Mouse (Mus musculus) spleen, adult 2 months (tissue): ENCODE measurements at regions not wholly inside any gene's neighbourhood (a gene's known extent, or its start where the extent isn't known, plus 50 kb on each side); places are given as distances from the start of the nearest gene placed in this dataset.

Source experiments
- DNase-seq, 2 experiments: peaks; one replicate each; pipeline versions ENCODE4 v3.0.0 to v3.0.0-alpha.2; 2012 to 2021; ENCODE audit warnings: low spot score in 2 of 2, low read depth in 1 of 2
- H3K27ac ChIP-seq: fragments of 200-500 bp; 2 replicates; pipeline ENCODE4 v1.5.1; 2012; ENCODE audit warnings: low read length, inconsistent platforms; ENCODE audit not compliant: insufficient read depth
- H3K27me3 ChIP-seq: fragments of 200-500 bp; 2 replicates; pipeline ENCODE4 v1.6.1; 2012; ENCODE audit warnings: mild to moderate bottlenecking, moderate library complexity, low read length, inconsistent platforms; ENCODE audit not compliant: control insufficient read depth, insufficient read depth
- H3K36me3 ChIP-seq: fragments of 200-500 bp; 2 replicates; pipeline ENCODE4 v1.6.1; 2012; ENCODE audit warnings: mild to moderate bottlenecking, low read length, inconsistent platforms; ENCODE audit not compliant: control insufficient read depth, insufficient read depth
- H3K4me1 ChIP-seq: fragments of 200-500 bp; 2 replicates; pipeline ENCODE4 v1.6.1; 2011; ENCODE audit warnings: inconsistent platforms; ENCODE audit not compliant: control insufficient read depth, insufficient read depth, insufficient read length
- H3K4me3 ChIP-seq: fragments of 200-500 bp; 2 replicates; pipeline ENCODE4 v1.5.1; 2011; ENCODE audit warnings: mild to moderate bottlenecking, inconsistent platforms; ENCODE audit not compliant: insufficient read depth, insufficient read length; ENCODE audit errors: extremely low read depth
- CTCF ChIP-seq: fragments of 200-500 bp; IDR thresholded peaks from 2 replicates; pipeline ENCODE4 v1.5.1; 2011; ENCODE audit warnings: mild to moderate bottlenecking, inconsistent platforms; ENCODE audit not compliant: insufficient read depth, insufficient read length, insufficient replicate concordance; ENCODE audit errors: extremely low read depth
- POLR2A ChIP-seq: fragments of 200-500 bp; IDR thresholded peaks from 2 replicates; pipeline ENCODE4 v1.6.1; 2011; ENCODE audit warnings: low read depth, low read length, inconsistent platforms
- WGBS: fragments of 180-500 bp; shearing (Covaris S2); methylation state at CpG from one replicate; pipeline ENCODE4 v1.1.7; 2018; 5-methylcytosine and 5-hydroxymethylcytosine counted together

DNA sequence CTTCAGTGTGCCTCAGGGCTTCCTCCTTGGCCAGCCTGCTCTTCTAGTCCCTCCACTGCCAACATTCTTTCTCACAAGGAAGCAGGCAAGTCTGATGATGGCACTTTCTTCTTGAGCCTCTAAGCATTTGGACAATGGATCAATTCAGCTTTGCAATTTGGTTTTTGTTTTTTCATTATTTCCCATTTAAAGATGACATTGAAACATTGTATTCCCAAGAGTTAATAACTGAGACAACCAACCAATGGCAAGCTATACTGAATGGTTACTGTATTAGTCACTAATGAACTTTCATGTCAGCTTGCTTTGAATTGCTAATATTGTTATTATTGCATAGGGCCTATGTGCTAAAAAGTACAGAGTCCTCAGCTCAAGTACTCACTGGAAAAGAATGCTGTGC is 89.5 kb upstream of the Ogfrl1 start:
- no peak for TF ChIP-seq POLR2A
- TF ChIP-seq CTCF, result no peak
- DNase-seq, result no peak
- no peaks in the 10 kb centered on the region for H3K36me3 ChIP-seq
- no peaks in the 10 kb centered on the region for H3K27me3 ChIP-seq
- H3K4me1 ChIP-seq, result no peaks in the 10 kb centered on the region
- no peak overlapping the region for H3K27ac ChIP-seq
- H3K4me3 ChIP-seq, result no peak overlapping the region

DNA sequence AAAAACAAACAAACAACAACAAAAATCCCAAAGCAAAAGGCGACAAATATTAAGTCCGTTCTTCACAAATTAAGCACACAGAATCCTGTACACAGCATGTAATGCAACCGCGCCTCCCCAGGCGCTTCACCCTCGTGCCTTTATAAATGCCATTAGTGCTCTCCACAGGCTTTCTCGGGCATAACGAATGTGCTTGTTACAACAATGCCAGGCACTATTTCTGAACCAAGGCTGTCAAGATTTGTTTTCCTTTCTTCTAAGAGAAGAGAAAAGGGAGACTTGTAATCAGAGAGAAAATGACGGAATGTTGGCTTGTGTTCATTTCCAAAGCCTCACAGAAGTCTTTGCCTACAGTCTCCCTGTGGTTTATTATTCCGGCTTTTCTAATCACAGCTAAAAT is 93.1 kb upstream of the Ogfrl1 start:
- Histone ChIP-seq H3K36me3 (no peaks in the 10 kb centered on the region), H3K27ac (no peak overlapping the region), H3K27me3 (no peaks in the 10 kb centered on the region), H3K4me3 (no peak overlapping the region), H3K4me1 (no peaks in the 10 kb centered on the region)
- 86% methylated on average over 10 of the region's 10 CpGs for whole genome bisulfite sequencing
- no peak for DNase-seq
- no peak for TF ChIP-seq POLR2A
- no peak for TF ChIP-seq CTCF

DNA sequence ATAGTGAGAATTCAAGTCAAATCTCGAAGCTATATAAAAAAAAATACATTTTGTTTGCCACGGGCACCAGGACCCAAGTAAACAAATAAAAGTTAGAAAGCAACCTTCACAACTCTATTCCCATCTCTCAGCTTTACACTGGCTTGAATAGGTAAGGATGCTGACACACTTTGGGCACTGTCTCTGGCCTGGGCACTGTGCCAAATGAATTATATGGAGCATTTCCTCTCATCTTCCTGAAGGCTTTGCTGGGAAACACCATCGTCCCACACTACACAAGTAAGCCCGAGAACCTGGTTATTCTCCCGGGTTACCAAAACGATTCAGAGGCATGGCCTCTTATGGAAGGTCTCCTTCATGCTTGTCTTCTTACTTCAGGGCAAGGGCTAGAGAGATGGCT is 93.5 kb upstream of the Ogfrl1 start:
- Histone ChIP-seq H3K4me1 (no peaks in the 10 kb centered on the region), H3K4me3 (no peak overlapping the region), H3K27me3 (no peaks in the 10 kb centered on the region), H3K27ac (no peak overlapping the region), H3K36me3 (no peaks in the 10 kb centered on the region)
- TF ChIP-seq CTCF (no peak), POLR2A (no peak)
- WGBS, result 71% methylated on average over 6 of the region's 6 CpGs
- no peak for DNase-seq

DNA sequence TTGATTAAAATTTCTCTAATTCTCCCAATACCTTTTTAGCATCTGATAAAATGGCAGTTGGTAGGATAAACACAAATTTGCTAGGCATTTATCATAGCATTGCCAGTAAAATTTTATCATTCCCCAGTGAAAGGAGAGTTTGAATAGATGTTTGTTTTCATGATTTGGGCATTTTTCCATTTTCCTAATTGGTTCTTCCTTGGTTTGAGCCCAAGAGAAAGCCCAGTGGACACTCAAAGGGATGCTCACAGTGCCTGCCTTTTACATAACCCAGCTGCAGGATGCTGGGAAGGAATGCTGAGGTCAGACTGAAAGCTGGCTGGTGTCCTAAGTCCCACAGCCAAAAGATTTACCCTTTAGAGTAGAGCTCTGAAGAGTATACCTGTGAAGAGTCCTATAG is 95.4 kb upstream of the Ogfrl1 start:
- no peak overlapping the region for H3K4me3 ChIP-seq
- DNase-seq, result no peak
- no peak overlapping the region for H3K27ac ChIP-seq
- no peak for TF ChIP-seq CTCF
- TF ChIP-seq POLR2A, result no peak
- H3K36me3 ChIP-seq, result no peaks in the 10 kb centered on the region
- H3K4me1 ChIP-seq, result no peaks in the 10 kb centered on the region
- no peaks in the 10 kb centered on the region for H3K27me3 ChIP-seq

DNA sequence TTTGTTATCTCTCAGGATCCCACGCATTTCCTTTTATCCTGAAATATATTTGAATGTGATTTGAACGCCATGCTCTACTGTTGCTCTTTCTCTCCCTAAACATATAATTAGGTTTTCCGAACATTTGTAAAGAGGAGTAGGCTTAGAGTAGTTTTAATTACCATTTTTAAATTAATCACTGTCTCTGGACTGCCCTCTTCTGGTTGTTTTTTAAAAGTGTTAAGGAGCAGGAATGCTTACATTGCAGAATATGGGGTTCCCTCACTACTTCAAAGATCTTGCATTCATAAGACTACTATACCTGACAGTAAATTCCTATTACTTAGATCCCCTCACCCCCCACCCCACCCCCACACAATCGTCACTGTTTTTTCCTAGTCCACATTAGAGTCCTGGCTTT is 97.8 kb upstream of the Ogfrl1 start:
- H3K27me3 ChIP-seq, result no peaks in the 10 kb centered on the region
- no peak overlapping the region for H3K4me3 ChIP-seq
- WGBS, result 57% methylated on average over 4 of the region's 4 CpGs
- no peak for DNase-seq
- H3K27ac ChIP-seq, result no peak overlapping the region
- H3K36me3 ChIP-seq, result no peaks in the 10 kb centered on the region
- TF ChIP-seq POLR2A, result no peak
- H3K4me1 ChIP-seq, result no peaks in the 10 kb centered on the region

DNA sequence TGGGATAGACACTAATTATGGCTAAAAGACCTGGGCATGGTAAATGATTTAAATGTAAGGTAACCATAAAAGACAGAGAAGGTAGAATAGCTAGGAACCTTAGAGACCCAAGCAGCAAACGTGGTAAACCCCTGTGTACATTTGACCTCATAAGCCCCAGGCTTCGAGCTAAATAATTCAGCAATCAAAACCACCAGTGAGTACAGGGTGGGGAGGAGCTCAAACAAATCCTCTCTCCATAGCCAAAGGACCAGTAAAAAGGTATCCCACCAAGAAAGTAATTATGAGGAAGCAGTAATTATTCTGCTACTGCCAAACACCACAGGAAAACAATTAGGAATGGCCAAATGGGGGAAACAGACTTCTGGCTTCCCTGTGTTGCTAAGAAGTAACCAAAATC is 122.5 kb upstream of the Ogfrl1 start:
- no peaks in the 10 kb centered on the region for H3K27me3 ChIP-seq
- H3K27ac ChIP-seq, result no peak overlapping the region
- no peak for TF ChIP-seq CTCF
- no peak for TF ChIP-seq POLR2A
- H3K4me3 ChIP-seq, result no peak overlapping the region
- 77% methylated on average over 2 of the region's 2 CpGs for WGBS
- no peaks in the 10 kb centered on the region for H3K4me1 ChIP-seq
- DNase-seq, result no peak
- no peaks in the 10 kb centered on the region for H3K36me3 ChIP-seq

DNA sequence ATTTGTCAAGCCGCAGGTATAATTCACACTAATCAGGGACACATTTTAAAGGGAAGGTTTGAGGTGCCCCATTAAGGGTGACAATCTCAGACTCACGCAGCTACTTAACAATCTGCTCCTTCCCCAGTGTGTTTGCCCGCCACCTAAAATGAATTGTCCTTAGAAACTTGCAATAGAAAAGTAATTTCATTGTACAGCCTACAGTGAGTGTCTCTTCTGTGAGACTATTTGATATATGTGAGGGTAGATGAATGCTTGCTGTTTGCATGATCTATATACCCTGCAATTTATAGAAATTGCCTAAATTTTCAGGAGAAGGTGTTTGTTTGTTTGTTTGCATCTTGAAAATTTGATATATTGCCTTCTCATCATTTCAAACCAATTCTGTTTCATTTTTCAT is 135.1 kb upstream of the Ogfrl1 start:
- no peaks in the 10 kb centered on the region for H3K27me3 ChIP-seq
- H3K27ac ChIP-seq, result no peak overlapping the region
- H3K4me3 ChIP-seq, result no peak overlapping the region
- no peaks in the 10 kb centered on the region for H3K4me1 ChIP-seq
- no peak for DNase-seq
- TF ChIP-seq CTCF (no peak), POLR2A (no peak)
- no peaks in the 10 kb centered on the region for H3K36me3 ChIP-seq
- WGBS, result 92% methylated on average over 3 of the region's 3 CpGs
